Mouse (Mus musculus): ENCODE results near the gene Larp1.
A peak's percentile ranks its signal among the peaks of the same experiment; 100 is the strongest.

The Larp1 gene

GRCm38 (mm10) chr11:58003126-58003525 lies 5.7 kb upstream of the Larp1 start:
- DNase-seq (ENCODE audit: low read depth) = no peak

- DNase-seq (ENCODE audit: low read depth) = no peak
Measured at GRCm38 (mm10) chr11:58003734-58004133, 5.1 kb upstream of the Larp1 start.

- no peak for DNase-seq (ENCODE audit: low read depth)
Measured at GRCm38 (mm10) chr11:58005110-58005509, 3.8 kb upstream of the Larp1 start.

GRCm38 (mm10) chr11:58008013-58008412 lies 851 bp upstream of the Larp1 start:
- no peak for DNase-seq (ENCODE audit: low read depth)

GRCm38 (mm10) chr11:58008437-58009050 lies 320 bp upstream of the Larp1 start:
- DNase-seq (ENCODE audit: low read depth) = peak; percentile 86

GRCm38 (mm10) chr11:58009516-58010141 lies 765 bp downstream of the Larp1 start:
- DNase-seq (ENCODE audit: low read depth) = no peak

GRCm38 (mm10) chr11:58010226-58010781 lies 1.4 kb downstream of the Larp1 start:
- no peak for DNase-seq (ENCODE audit: low read depth)

GRCm38 (mm10) chr11:58010930-58011329 lies 2.1 kb downstream of the Larp1 start:
- no peak for DNase-seq (ENCODE audit: low read depth)

- DNase-seq (ENCODE audit: low read depth) = no peak
Measured at GRCm38 (mm10) chr11:58011813-58012212, 2.9 kb downstream of the Larp1 start.

- DNase-seq (ENCODE audit: low read depth) = no peak
Measured at GRCm38 (mm10) chr11:58012674-58013073, 3.8 kb downstream of the Larp1 start.

- DNase-seq (ENCODE audit: low read depth) = no peak
Measured at GRCm38 (mm10) chr11:58013100-58013499, 4.2 kb downstream of the Larp1 start.

GRCm38 (mm10) chr11:58014604-58015003 lies 5.7 kb downstream of the Larp1 start:
- DNase-seq (ENCODE audit: low read depth) = no peak

GRCm38 (mm10) chr11:58015339-58015738 lies 6.5 kb downstream of the Larp1 start:
- no peak for DNase-seq (ENCODE audit: low read depth)

GRCm38 (mm10) chr11:58016371-58016770 lies 7.5 kb downstream of the Larp1 start:
- no peak for DNase-seq (ENCODE audit: low read depth)

GRCm38 (mm10) chr11:58017422-58017821 lies 8.6 kb downstream of the Larp1 start:
- no peak for DNase-seq (ENCODE audit: low read depth)

GRCm38 (mm10) chr11:58018287-58018686 lies 9.4 kb downstream of the Larp1 start:
- DNase-seq (ENCODE audit: low read depth) = no peak

- no peak for DNase-seq (ENCODE audit: low read depth)
Measured at GRCm38 (mm10) chr11:58018701-58019100, 9.8 kb downstream of the Larp1 start.

GRCm38 (mm10) chr11:58021095-58021494 lies 12.2 kb downstream of the Larp1 start:
- DNase-seq (ENCODE audit: low read depth) = no peak

GRCm38 (mm10) chr11:58021618-58022017 lies 12.8 kb downstream of the Larp1 start:
- no peak for DNase-seq (ENCODE audit: low read depth)

- DNase-seq (ENCODE audit: low read depth) = no peak
Measured at GRCm38 (mm10) chr11:58024271-58024670, 15.4 kb downstream of the Larp1 start.

GRCm38 (mm10) chr11:58024671-58025070 lies 15.8 kb downstream of the Larp1 start:
- no peak for DNase-seq (ENCODE audit: low read depth)

- DNase-seq (ENCODE audit: low read depth) = no peak
Measured at GRCm38 (mm10) chr11:58025881-58026280, 17.0 kb downstream of the Larp1 start.

GRCm38 (mm10) chr11:58026337-58026736 lies 17.5 kb downstream of the Larp1 start:
- DNase-seq (ENCODE audit: low read depth) = no peak

GRCm38 (mm10) chr11:58026860-58027259 lies 18.0 kb downstream of the Larp1 start:
- no peak for DNase-seq (ENCODE audit: low read depth)

Data from c-Kit-positive CD71-positive TER-119-negative erythroid progenitor cells, embryonic 14.5 days (primary cell).